Mouse (Mus musculus): ENCODE results near the gene Olfr1. TPM values are rescaled to one million over a fixed set of nuclear protein-coding genes. Genes with fewer than 3 reads are reported as not detected.

The Olfr1 gene
- polyA plus RNA-seq (2015; fragmentation: Nextera tagmentation; extraction: Ambion mirVana), result not detected in 2 replicates

DNA sequence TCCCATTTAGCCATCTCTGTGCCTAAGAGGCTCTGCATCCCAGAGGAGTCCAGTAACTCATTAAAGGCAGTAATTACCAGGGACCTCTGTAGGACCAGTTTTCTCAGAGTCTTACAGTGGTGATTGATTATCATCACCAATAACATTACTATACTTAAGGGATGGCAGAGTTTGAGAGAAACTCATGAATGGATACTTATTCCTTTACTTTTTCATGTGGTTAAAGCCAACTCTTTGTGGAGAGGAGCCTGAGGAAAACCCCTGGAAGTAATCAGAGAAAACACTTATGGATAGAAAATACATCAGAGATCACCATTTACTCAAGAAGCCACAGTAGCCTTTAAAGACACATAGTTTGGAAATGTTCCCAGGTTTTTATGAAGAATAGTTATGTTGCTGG, at the start of gene Olfr1:
Gene Olfr1, minus strand, starts transcription at position 101 of the 400 bp plus-strand sequence.
- Histone ChIP-seq H3K9me3 (ENCODE audit: low read length) (no peaks in the 10 kb centered on the region), H3K4me3 (ENCODE audit: low read length) (no peak within 1 kb of the TSS), H3K9ac (replicated peaks; ENCODE audit: low read length) (no peak within 1 kb of the TSS), H3K36me3 (ENCODE audit: insufficient read depth, low read length) (no peaks in the 10 kb centered on the region), H3K27me3 (ENCODE audit: insufficient read depth, low read length) (no peaks in the 10 kb centered on the region), H3K4me1 (ENCODE audit: insufficient read depth, low read length) (no peaks in the 10 kb centered on the region), H3K4me2 (replicated peaks; ENCODE audit: low read depth, low read length) (no peak within 1 kb of the TSS), H3K27ac (ENCODE audit: low read length) (no peak within 1 kb of the TSS)
- no peak for ATAC-seq (ENCODE audit: low FRiP score, low TSS enrichment)

- Histone ChIP-seq H3K9ac (replicated peaks; ENCODE audit: low read length) (no peak within 1 kb of the TSS), H3K27me3 (ENCODE audit: insufficient read depth, low read length) (no peaks in the 10 kb centered on the region), H3K36me3 (ENCODE audit: insufficient read depth, low read length) (no peaks in the 10 kb centered on the region), H3K27ac (ENCODE audit: low read length) (no peak within 1 kb of the TSS), H3K4me3 (ENCODE audit: low read length) (no peak within 1 kb of the TSS), H3K4me2 (replicated peaks; ENCODE audit: low read depth, low read length) (no peak within 1 kb of the TSS), H3K9me3 (ENCODE audit: low read length) (no peaks in the 10 kb centered on the region), H3K4me1 (ENCODE audit: insufficient read depth, low read length) (no peaks in the 10 kb centered on the region)
- ATAC-seq (ENCODE audit: low FRiP score, low TSS enrichment), result no peak
- WGBS, result 90% methylated on average over 1 of the region's 1 CpGs
Measured at GRCm38 (mm10) chr11:73428377-73428776, 29.0 kb upstream of the Olfr1 start, which contains the start of gene Olfr378. Gene Olfr378 (minus strand): TSS chr11:73428477.

GRCm38 (mm10) chr11:73395374-73395773, 4.0 kb downstream of the Olfr1 start:
- no peak for ATAC-seq (ENCODE audit: low FRiP score, low TSS enrichment)
- 62% methylated on average over 4 of the region's 4 CpGs for WGBS
- Histone ChIP-seq H3K27ac (ENCODE audit: low read length) (no peak overlapping the region), H3K4me1 (ENCODE audit: insufficient read depth, low read length) (no peaks in the 10 kb centered on the region), H3K27me3 (ENCODE audit: insufficient read depth, low read length) (no peaks in the 10 kb centered on the region), H3K9ac (replicated peaks; ENCODE audit: low read length) (no peak overlapping the region), H3K36me3 (ENCODE audit: insufficient read depth, low read length) (no peaks in the 10 kb centered on the region), H3K4me2 (replicated peaks; ENCODE audit: low read depth, low read length) (no peak overlapping the region), H3K9me3 (ENCODE audit: low read length) (no peaks in the 10 kb centered on the region), H3K4me3 (ENCODE audit: low read length) (no peak overlapping the region)

GRCm38 (mm10) chr11:73370946-73371345, 28.5 kb downstream of the Olfr1 start, which contains the start of gene Olfr376:
Gene Olfr376 (plus strand): TSS chr11:73371246.
- no peak for ATAC-seq (ENCODE audit: low FRiP score, low TSS enrichment)
- H3K4me2 ChIP-seq (replicated peaks; ENCODE audit: low read depth, low read length), result no peak within 1 kb of the TSS
- H3K9me3 ChIP-seq (ENCODE audit: low read length), result no peaks in the 10 kb centered on the region
- H3K4me1 ChIP-seq (ENCODE audit: insufficient read depth, low read length), result no peaks in the 10 kb centered on the region
- 84% methylated on average over 2 of the region's 2 CpGs for WGBS
- H3K27me3 ChIP-seq (ENCODE audit: insufficient read depth, low read length), result no peaks in the 10 kb centered on the region
- no peak within 1 kb of the TSS for H3K9ac ChIP-seq (replicated peaks; ENCODE audit: low read length)
- H3K27ac ChIP-seq (ENCODE audit: low read length), result no peak within 1 kb of the TSS
- no peak within 1 kb of the TSS for H3K4me3 ChIP-seq (ENCODE audit: low read length)
- no peaks in the 10 kb centered on the region for H3K36me3 ChIP-seq (ENCODE audit: insufficient read depth, low read length)

DNA sequence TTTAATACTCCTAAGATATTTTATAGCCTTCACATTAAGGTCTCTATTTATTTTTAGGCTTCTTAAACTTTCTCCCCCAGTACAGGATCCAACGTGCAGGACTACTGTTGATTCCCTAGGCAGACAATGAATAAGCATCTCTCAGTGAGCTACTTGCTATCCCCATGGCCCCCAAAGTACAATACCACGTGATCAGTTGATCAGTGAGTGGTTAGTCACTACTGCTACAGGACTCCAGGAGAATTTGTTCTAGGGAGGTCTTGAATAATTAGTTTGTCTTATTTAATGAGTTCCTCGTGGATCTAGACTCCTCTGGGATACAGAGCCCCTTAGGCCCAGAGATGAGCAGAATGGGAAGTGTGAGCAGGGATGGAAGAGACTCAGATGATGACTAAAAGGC, 48.9 kb downstream of the Olfr1 start, which contains the start of gene Olfr20:
Gene Olfr20, plus strand, starts transcription at position 301 of the 400 bp plus-strand sequence.
- H3K27ac ChIP-seq (ENCODE audit: low read length), result no peak within 1 kb of the TSS
- no peak within 1 kb of the TSS for H3K4me3 ChIP-seq (ENCODE audit: low read length)
- H3K9ac ChIP-seq (replicated peaks; ENCODE audit: low read length), result no peak within 1 kb of the TSS
- H3K4me2 ChIP-seq (replicated peaks; ENCODE audit: low read depth, low read length), result no peak within 1 kb of the TSS
- H3K36me3 ChIP-seq (ENCODE audit: insufficient read depth, low read length), result no peaks in the 10 kb centered on the region
- ATAC-seq (ENCODE audit: low FRiP score, low TSS enrichment), result no peak
- H3K9me3 ChIP-seq (ENCODE audit: low read length), result no peaks in the 10 kb centered on the region
- WGBS, result 48% methylated on average over 3 of the region's 3 CpGs
- no peaks in the 10 kb centered on the region for H3K4me1 ChIP-seq (ENCODE audit: insufficient read depth, low read length)
- H3K27me3 ChIP-seq (ENCODE audit: insufficient read depth, low read length), result no peaks in the 10 kb centered on the region

Other genes with a start within 250 kb of the Olfr1 start
- gene P2rx5, start 239.2 kb downstream of the Olfr1 start, polyA plus RNA-seq (2015; fragmentation: Nextera tagmentation; extraction: Ambion mirVana), result 0.81 TPM in 2 replicates
- gene Emc6, start 222.6 kb downstream of the Olfr1 start, polyA plus RNA-seq (2015; fragmentation: Nextera tagmentation; extraction: Ambion mirVana), result 121 and 123 TPM in 2 replicates
- gene Tax1bp3, start 222.5 kb downstream of the Olfr1 start, polyA plus RNA-seq (2015; fragmentation: Nextera tagmentation; extraction: Ambion mirVana), result 231 and 251 TPM in 2 replicates
- gene Ctns, start 200.6 kb downstream of the Olfr1 start, polyA plus RNA-seq (2015; fragmentation: Nextera tagmentation; extraction: Ambion mirVana), result 21.5 and 22.4 TPM in 2 replicates
- 2.4 and 2.6 TPM in 2 replicates for gene Shpk, start 200.2 kb downstream of the Olfr1 start, polyA plus RNA-seq (2015; fragmentation: Nextera tagmentation; extraction: Ambion mirVana)
- 0.24 TPM in 1 of 2 replicates, not detected in the other for gene Trpv1, start 165.3 kb downstream of the Olfr1 start, polyA plus RNA-seq (2015; fragmentation: Nextera tagmentation; extraction: Ambion mirVana)
- 0.12 and 0.21 TPM in 2 replicates for gene Trpv3, start 132.2 kb downstream of the Olfr1 start, polyA plus RNA-seq (2015; fragmentation: Nextera tagmentation; extraction: Ambion mirVana)
- 30.8 and 32.0 TPM in 2 replicates for gene Aspa, start 70.0 kb downstream of the Olfr1 start, polyA plus RNA-seq (2015; fragmentation: Nextera tagmentation; extraction: Ambion mirVana)
- not detected in 2 replicates for gene Gm49340, start 69.9 kb downstream of the Olfr1 start, polyA plus RNA-seq (2015; fragmentation: Nextera tagmentation; extraction: Ambion mirVana)
- 0.27 and 0.29 TPM in 2 replicates for gene Spata22, start 69.9 kb downstream of the Olfr1 start, polyA plus RNA-seq (2015; fragmentation: Nextera tagmentation; extraction: Ambion mirVana)
- gene Olfr20, start 48.8 kb downstream of the Olfr1 start, polyA plus RNA-seq (2015; fragmentation: Nextera tagmentation; extraction: Ambion mirVana), result not detected in 2 replicates
- not detected in 2 replicates for gene Olfr376, start 28.4 kb downstream of the Olfr1 start, polyA plus RNA-seq (2015; fragmentation: Nextera tagmentation; extraction: Ambion mirVana)
- gene Olfr378, start 28.9 kb upstream of the Olfr1 start, polyA plus RNA-seq (2015; fragmentation: Nextera tagmentation; extraction: Ambion mirVana), result not detected in 2 replicates
- gene Olfr380, start 57.9 kb upstream of the Olfr1 start, polyA plus RNA-seq (2015; fragmentation: Nextera tagmentation; extraction: Ambion mirVana), result not detected in 2 replicates
- not detected in 2 replicates for gene Olfr381, start 92.0 kb upstream of the Olfr1 start, polyA plus RNA-seq (2015; fragmentation: Nextera tagmentation; extraction: Ambion mirVana)
- gene Olfr382, start 117.6 kb upstream of the Olfr1 start, polyA plus RNA-seq (2015; fragmentation: Nextera tagmentation; extraction: Ambion mirVana), result not detected in 2 replicates
- gene Olfr385, start 193.4 kb upstream of the Olfr1 start, polyA plus RNA-seq (2015; fragmentation: Nextera tagmentation; extraction: Ambion mirVana), result not detected in 2 replicates
- gene Olfr384, start 199.0 kb upstream of the Olfr1 start, polyA plus RNA-seq (2015; fragmentation: Nextera tagmentation; extraction: Ambion mirVana), result not detected in 2 replicates

Measured in kidney, embryonic 16.5 days (tissue).